Mouse (Mus musculus): ENCODE results near the gene Ephx4. TPM values are rescaled to one million over a fixed set of nuclear protein-coding genes. Genes with fewer than 3 reads are reported as not detected.
A peak's percentile ranks its signal among the peaks of the same experiment; 100 is the strongest.

Gene Ephx4
- total and polyA plus RNA-seq, 3 experiments: 0.81 TPM; not detected in 2

DNA sequence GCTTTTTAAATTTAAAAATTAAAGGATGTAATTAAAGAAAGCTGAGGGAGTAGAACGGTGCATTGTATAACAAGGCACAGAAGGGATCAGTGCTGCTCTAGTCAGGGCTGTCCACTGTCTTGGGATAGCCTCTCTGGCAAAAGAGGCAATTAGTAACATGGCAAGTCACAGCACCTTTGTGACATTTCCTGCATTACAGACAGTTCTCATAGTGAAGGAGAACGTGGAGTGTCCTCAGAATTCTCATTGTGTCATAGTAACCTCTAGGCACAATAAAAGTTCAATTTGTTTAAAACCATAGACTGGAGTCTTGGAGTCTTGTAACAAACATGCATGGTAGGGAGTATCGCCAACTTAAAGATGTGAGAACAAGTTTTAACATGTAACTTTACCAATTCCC lies 28.7 kb downstream of the Ephx4 start, which contains the start of gene Lpcat2b:
Gene Lpcat2b, plus strand, starts transcription at position 301 of the 400 bp plus-strand sequence.
- Histone ChIP-seq H3K27me3 (replicated peaks) (no peaks in the 10 kb centered on the region), H3K36me3 (replicated peaks in 1 of 2; ENCODE audit: control insufficient read depth in 1 of 2, insufficient read depth in 1 of 2, low read length in 1 of 2) (no peaks in the 10 kb centered on the region), H3K4me3 (replicated peaks in 1 of 3; ENCODE audit: low read depth in 2 of 3, low read length in 2 of 3, poor library complexity in 1 of 3) (no peak within 1 kb of the TSS), H3K27ac (ENCODE audit: insufficient read depth, low read depth) (no peak within 1 kb of the TSS), H3K9me3 (replicated peaks; ENCODE audit: low read length) (no peaks in the 10 kb centered on the region), H3K79me2 (replicated peaks; ENCODE audit: control insufficient read depth, extremely low read depth, insufficient read depth, poor library complexity, severe bottlenecking) (no peaks in the 10 kb centered on the region), H3K4me1 (ENCODE audit: control insufficient read depth in 1 of 2, insufficient read depth in 2 of 2) (peaks cover 5 to 6% of the 10 kb centered on the region in 2 experiments; a peak in 3 of 4 replicates), H3K9ac (ENCODE audit: insufficient read depth, low read depth) (no peak within 1 kb of the TSS; the same call in 1 of the 2 replicates), H3K4me2 (ENCODE audit: insufficient read depth, low read depth, poor library complexity, severe bottlenecking) (peak within 1 kb of the TSS; percentile 62)
- in situ Hi-C loops (cut with MboI; ENCODE audit: low pct_ligation_motif_present, low pct_unique_long_range_greater_than_20kb, low sequenced_read_pairs) (no loop called here), dilution Hi-C loops (cut with MboI; ENCODE audit: extremely low pct_ligation_motif_present, extremely low pct_unique_long_range_greater_than_20kb, low sequenced_read_pairs) (no loop called here)
- TF ChIP-seq TCF12 (IDR thresholded peaks at IDR 0.05; ENCODE audit: low read depth, low read length) (no peak), JUN (IDR thresholded peaks at IDR 0.05; ENCODE audit: insufficient read depth, low read depth, low read length) (no peak), MAZ (IDR thresholded peaks at IDR 0.05; ENCODE audit: low read depth, low read length) (no peak), UBTF (IDR thresholded peaks at IDR 0.05; ENCODE audit: low read depth, low read length) (no peak), MAX (IDR thresholded peaks at IDR 0.05; ENCODE audit: low read length) (no peak), GABPA (IDR thresholded peaks at IDR 0.05; ENCODE audit: insufficient replicate concordance, low read depth, low read length) (no peak), MXI1 (IDR thresholded peaks at IDR 0.05; ENCODE audit: low read depth, low read length) (no peak), MEF2A (IDR thresholded peaks at IDR 0.05; ENCODE audit: borderline replicate concordance, low read depth, low read length) (no peak), POLR2AphosphoS2 (IDR thresholded peaks at IDR 0.05; ENCODE audit: low read depth, low read length) (no peak), ZNF384 (IDR thresholded peaks at IDR 0.05; ENCODE audit: low read depth, low read length) (no peak), BHLHE40 (IDR thresholded peaks at IDR 0.05; ENCODE audit: low read depth, low read length) (no peak), EP300 (IDR thresholded peaks at IDR 0.05; ENCODE audit: low read length) (no peak), TBP (conservative IDR thresholded peaks at IDR 0.05; ENCODE audit: low read depth, low read length) (no peak), RAD21 (IDR thresholded peaks at IDR 0.05; ENCODE audit: low read depth, low read length) (no peak), PAX5 (IDR thresholded peaks at IDR 0.05; ENCODE audit: low read length) (no peak), USF2 (conservative IDR thresholded peaks at IDR 0.05; ENCODE audit: low read depth, low read length) (no peak), USF1 (IDR thresholded peaks at IDR 0.05; ENCODE audit: low read depth, low read length) (no peak), ETS1 (conservative IDR thresholded peaks at IDR 0.05; ENCODE audit: low read depth, low read length) (no peak), ELF1 (IDR thresholded peaks at IDR 0.05; ENCODE audit: low read depth, low read length) (no peak), ZC3H11A (IDR thresholded peaks at IDR 0.05; ENCODE audit: low read depth, low read length) (no peak)
- no peak for DNase-seq (ENCODE audit: extremely low read depth)

DNA sequence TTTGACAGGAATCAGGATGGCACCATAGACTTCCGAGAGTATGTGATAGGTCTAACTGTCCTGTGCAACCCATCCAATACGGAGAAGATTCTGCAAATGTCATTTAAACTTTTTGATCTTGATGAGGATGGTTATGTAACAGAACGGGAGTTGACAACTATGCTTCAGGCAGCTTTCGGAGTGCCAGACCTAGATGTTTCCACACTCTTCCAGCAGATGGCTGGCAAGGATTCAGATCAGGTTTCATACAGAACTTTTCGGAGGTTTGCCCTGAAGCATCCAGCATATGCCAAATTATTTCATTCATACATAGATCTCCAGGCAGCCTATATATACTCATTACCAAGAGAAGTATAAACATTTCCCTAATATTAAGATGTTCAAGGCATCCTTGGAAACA lies 31.5 kb downstream of the Ephx4 start:
- no peaks in the 10 kb centered on the region for H3K27me3 ChIP-seq (replicated peaks)
- no peaks in the 10 kb centered on the region for H3K9me3 ChIP-seq (replicated peaks; ENCODE audit: low read length)
- no peak for DNase-seq (ENCODE audit: extremely low read depth)
- H3K36me3 ChIP-seq (replicated peaks in 1 of 2; ENCODE audit: control insufficient read depth in 1 of 2, insufficient read depth in 1 of 2, low read length in 1 of 2): no peaks in the 10 kb centered on the region
- H3K9ac ChIP-seq (ENCODE audit: insufficient read depth, low read depth): no peak overlapping the region
- H3K4me1 ChIP-seq (ENCODE audit: control insufficient read depth in 1 of 2, insufficient read depth in 2 of 2): peaks cover 9 to 20% of the 10 kb centered on the region in 2 experiments; a peak in 3 of 4 replicates
- H3K27ac ChIP-seq (ENCODE audit: insufficient read depth, low read depth): no peak overlapping the region
- dilution Hi-C loops (cut with MboI; ENCODE audit: extremely low pct_ligation_motif_present, extremely low pct_unique_long_range_greater_than_20kb, low sequenced_read_pairs) (no loop called here), in situ Hi-C loops (cut with MboI; ENCODE audit: low pct_ligation_motif_present, low pct_unique_long_range_greater_than_20kb, low sequenced_read_pairs) (no loop called here)
- TF ChIP-seq POLR2A (IDR thresholded peaks at IDR 0.05; ENCODE audit: low read depth, low read length) (no peak), SMC3 (IDR thresholded peaks at IDR 0.05; ENCODE audit: low read depth, low read length) (no peak), GABPA (IDR thresholded peaks at IDR 0.05; ENCODE audit: insufficient replicate concordance, low read depth, low read length) (no peak), TCF12 (IDR thresholded peaks at IDR 0.05; ENCODE audit: low read depth, low read length) (no peak), MEF2A (IDR thresholded peaks at IDR 0.05; ENCODE audit: borderline replicate concordance, low read depth, low read length) (no peak), CHD2 (IDR thresholded peaks at IDR 0.05; ENCODE audit: low read length) (no peak), ZC3H11A (IDR thresholded peaks at IDR 0.05; ENCODE audit: low read depth, low read length) (no peak), SIN3A (IDR thresholded peaks at IDR 0.05; ENCODE audit: low read length) (no peak), RAD21 (IDR thresholded peaks at IDR 0.05; ENCODE audit: low read depth, low read length) (no peak), ZMIZ1 (IDR thresholded peaks at IDR 0.05; ENCODE audit: low read depth, low read length) (no peak), POLR2AphosphoS2 (IDR thresholded peaks at IDR 0.05; ENCODE audit: low read depth, low read length) (no peak)
- H3K79me2 ChIP-seq (replicated peaks; ENCODE audit: control insufficient read depth, extremely low read depth, insufficient read depth, poor library complexity, severe bottlenecking): no peaks in the 10 kb centered on the region
- no peak overlapping the region for H3K4me3 ChIP-seq (replicated peaks in 1 of 3; ENCODE audit: low read depth in 2 of 3, low read length in 2 of 3, poor library complexity in 1 of 3)
- no peak overlapping the region for H3K4me2 ChIP-seq (ENCODE audit: insufficient read depth, low read depth, poor library complexity, severe bottlenecking)

All from CH12.LX (cell line).